Mouse (Mus musculus) cerebral cortex, adult 2 months (tissue): ENCODE data around the gene Dpt.

ENCODE experiments used
- WGBS: fragments of 180-500 bp; shearing (Covaris S2); methylation state at CpG from one replicate; pipeline ENCODE4 v1.1.7; 2018; 5-methylcytosine and 5-hydroxymethylcytosine counted together

Dpt gene

GRCm38 (mm10) chr1:164796471-164796870, at the start of gene Dpt:
Gene Dpt, plus strand, starts transcription at chr1:164796644.
- 91% methylated on average over 8 of the region's 8 CpGs for WGBS

DNA sequence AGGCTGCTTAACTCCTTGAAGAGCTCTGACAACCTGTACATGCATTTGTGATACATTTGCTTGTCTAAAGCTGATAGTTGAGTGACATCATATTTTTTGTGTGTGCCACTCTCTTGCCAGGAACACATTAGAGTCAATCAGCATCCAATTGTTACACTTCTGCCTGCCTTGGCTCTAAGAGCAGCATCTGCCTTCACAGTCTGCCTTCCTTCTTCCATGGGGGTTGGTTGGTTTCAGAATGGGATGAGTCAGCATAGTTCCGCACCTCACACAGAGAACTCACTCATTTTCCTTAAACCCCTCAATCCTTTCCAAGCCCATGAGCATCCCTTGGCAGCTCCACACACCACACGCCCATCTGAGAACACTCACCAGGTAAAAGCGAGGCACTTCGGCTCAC, 42.7 kb upstream of the Dpt start:
- WGBS, result 64% methylated on average over 4 of the region's 4 CpGs

DNA sequence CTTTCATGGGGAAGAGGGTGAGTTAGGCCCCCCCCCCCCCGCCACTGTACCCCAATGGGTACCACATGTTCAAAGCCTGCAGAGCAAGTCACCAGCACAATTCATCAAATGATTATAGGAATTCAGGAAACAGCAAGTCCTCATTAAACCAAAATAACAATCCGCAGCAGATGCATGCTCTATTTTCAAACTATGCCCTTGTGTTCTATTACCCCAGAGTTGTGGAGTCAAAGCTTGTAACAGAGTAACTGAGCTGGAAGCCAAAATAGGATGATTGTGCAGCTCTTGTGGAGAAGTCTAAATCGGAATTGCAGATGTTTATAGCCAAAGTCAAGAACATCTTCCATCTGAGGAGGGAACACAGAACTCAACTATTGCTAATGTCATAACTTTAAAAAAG, 40.8 kb upstream of the Dpt start:
- WGBS, result 82% methylated on average over 3 of the region's 3 CpGs

GRCm38 (mm10) chr1:164756951-164757350, 39.5 kb upstream of the Dpt start:
- WGBS, result 61% methylated on average over 2 of the region's 2 CpGs

DNA sequence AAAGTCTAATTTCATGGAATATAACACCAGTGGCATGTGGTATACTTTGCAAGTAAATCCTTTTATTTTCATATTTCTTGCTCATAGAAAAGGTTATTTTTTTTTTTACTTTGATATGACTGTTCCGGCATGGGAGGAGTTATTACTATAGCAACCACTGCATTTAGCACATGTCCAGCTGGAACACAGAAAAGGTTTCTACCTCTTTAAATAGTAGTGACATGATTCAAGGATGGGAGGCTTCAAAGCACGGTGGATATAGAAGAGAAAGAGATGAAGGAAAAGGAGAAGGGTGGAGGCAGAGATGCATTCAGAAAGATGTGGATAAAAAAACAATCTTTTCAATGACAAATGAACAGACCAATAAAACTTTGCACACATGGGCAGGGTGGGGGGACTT, 38.0 kb upstream of the Dpt start:
- 34% methylated on average over 2 of the region's 2 CpGs for WGBS

- 72% methylated on average over 2 of the region's 2 CpGs for WGBS
Measured at GRCm38 (mm10) chr1:164762276-164762675, 34.2 kb upstream of the Dpt start.

GRCm38 (mm10) chr1:164766646-164767045, 29.8 kb upstream of the Dpt start:
- WGBS, result 65% methylated on average over 3 of the region's 3 CpGs

DNA sequence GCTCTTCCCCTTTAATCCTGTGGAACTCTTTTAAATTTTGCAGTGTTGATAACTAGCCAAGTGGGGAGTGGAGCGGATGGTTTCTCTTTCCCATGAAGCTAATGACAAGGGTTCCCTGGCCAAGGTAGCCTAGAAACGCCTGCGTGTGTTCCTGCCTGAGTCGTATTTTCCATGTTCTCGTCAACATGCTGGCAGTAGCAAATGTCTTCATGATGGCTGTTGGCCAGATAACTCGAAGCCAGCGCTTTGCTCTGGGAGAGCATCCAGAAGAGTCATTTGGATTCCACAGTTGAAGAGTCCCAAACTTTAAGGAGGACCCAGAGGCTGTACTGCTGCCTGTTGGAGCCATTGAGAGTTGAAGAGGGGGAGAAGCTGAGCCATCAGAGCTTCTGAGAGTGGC, 25.8 kb upstream of the Dpt start:
- WGBS, result 38% methylated on average over 7 of the region's 7 CpGs

DNA sequence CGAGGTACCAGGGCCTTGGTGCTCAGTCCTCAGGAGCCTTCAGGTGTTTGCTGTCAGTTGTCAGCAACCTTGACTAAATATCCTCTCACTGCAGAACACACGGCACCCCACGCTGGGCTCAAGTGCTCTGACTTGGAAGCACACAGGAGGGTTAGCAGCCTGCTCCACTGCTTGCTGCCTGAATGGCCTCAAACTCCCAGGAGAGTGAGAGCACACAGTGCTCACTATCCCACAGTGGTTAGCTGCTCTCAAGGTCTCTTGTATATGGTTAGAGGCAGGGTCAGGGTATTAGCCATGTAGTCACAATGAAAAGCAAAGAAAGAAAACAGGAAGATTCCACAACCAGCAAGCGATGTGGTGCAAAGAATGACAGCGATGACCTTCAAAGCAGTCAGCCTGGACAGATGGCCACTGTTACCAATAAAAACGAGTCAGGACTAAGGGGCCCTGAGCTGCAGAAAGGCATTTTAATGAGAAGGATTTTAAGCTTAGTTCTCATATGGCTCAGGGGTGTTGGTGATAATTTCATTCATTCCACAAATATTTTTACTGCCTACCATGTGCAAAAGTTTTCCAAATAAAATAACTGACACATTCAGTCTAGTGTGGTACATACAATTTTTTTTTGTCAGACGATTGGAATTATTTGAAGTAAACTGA, 15.5 kb upstream of the Dpt start:
- 49% methylated on average over 7 of the region's 7 CpGs for WGBS

DNA sequence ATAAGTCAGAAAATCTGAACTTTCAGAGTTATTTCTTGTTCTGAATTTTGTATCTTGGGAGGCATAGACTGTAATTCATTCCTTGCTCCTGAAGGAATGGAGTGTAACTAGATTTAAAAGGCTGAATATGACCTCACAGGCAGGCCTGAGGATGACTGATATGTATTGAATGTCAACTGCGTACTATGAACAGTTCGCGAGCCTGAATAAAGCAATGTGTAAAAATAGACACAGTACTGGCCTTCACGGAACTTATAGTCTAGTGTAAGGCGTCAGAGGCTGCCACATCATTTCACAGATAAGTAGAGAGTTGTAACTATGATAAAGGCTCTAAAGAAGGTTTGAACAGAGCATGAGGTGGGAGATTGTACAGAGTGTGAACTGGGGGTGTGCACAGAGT, 10.3 kb upstream of the Dpt start:
- 48% methylated on average over 5 of the region's 5 CpGs for WGBS

DNA sequence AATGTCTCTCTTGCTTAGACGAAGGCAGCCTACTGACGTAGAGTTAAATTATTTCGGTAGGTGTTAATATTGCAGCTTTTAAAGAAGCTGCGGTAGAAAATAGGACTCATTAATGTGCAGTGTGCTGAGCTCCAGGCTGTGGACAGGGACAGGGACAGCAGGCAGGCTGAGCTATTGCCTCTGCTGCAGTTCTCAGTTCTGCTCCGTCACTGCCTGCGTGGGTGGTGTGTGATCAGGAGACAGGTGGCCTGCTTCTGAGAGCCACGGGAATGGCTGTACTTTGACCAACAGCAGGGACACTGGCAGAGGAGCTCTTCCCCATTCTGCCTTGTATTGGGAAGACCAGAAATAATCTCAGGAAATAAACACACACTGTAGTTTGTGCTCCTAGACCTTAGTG, 8.7 kb upstream of the Dpt start:
- 41% methylated on average over 7 of the region's 7 CpGs for WGBS

- 94% methylated on average over 7 of the region's 7 CpGs for WGBS
Measured at GRCm38 (mm10) chr1:164788292-164788691, 8.2 kb upstream of the Dpt start.

DNA sequence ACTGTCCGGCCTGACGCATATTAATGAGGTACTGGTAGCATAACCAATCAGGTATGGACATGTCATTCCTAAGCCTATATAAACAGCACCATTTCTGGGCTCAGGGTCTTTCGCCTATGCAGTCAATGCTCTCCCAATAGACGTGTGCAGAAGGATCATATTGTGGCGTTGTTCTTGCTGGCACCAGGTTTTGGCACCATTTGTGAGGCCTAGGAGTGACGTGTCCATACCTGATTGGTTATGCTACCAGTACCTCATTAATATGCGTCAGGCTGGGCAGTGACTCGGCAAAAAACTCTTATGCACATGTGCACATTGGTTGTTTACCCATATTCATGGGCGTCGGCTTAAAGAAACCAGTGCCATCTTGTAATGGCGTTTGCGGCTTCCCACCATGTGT, 6.1 kb upstream of the Dpt start:
- 96% methylated on average over 12 of the region's 12 CpGs for WGBS

GRCm38 (mm10) chr1:164793049-164793448, 3.4 kb upstream of the Dpt start:
- 77% methylated on average over 4 of the region's 4 CpGs for WGBS

- 89% methylated on average over 1 of the region's 1 CpGs for WGBS
Measured at GRCm38 (mm10) chr1:164797746-164798285, 1.4 kb downstream of the Dpt start.

GRCm38 (mm10) chr1:164798471-164798922, 2.1 kb downstream of the Dpt start:
- 55% methylated on average over 1 of the region's 1 CpGs for WGBS

- 46% methylated on average over 3 of the region's 3 CpGs for WGBS
Measured at GRCm38 (mm10) chr1:164799161-164799560, 2.7 kb downstream of the Dpt start.

DNA sequence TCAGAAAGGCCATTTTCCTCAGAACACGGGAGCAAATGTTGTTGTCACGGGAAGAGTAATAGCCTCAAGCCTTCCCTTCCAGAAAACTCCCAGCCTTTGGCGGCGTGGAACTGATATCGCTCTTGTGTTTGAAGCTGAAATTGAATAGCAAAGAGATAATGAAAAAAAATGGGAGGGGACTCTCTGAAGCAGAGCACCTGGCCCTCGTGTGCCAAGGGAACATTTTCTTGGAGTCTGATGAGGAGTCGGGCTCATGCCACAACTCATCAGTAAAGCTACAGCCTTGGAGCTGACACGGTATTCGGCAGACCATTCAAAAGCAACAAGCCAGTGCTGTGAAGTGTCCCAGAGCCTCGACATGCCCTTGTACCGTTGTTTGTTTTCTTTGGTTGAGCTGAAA, 7.8 kb downstream of the Dpt start:
- WGBS, result 87% methylated on average over 11 of the region's 11 CpGs

DNA sequence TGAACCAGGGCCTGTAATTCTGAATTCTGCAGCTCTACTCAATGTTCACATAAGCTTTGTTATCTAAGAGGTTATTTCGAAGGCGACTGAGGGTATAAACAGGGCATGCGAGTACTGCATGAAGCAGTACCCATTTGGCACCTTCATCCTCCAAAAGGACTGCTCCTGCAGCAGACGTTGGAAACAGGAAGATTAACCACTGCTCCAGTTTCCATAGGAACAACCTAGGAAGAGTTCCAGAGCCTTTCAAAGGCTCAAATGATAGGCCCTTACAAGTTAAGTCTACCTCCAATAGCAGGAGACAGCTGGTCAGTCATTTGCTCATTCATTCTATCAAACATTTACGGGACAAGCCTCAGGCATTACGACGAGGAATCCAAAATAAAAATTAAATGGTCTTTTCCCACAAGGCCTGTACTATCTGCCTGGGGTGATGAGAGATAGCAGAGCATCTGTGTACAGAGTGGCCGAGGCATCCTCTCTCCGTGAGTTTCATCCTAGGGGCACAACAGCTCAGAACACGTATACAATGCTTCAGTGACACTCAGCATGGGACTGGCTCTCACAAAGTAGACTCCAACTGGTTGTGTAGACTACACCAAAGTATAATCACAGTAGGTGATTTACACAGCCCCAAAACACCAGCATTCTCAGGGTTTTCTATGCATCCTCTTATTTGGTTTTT, 8.4 kb downstream of the Dpt start:
- 65% methylated on average over 10 of the region's 10 CpGs for WGBS

- 71% methylated on average over 2 of the region's 2 CpGs for WGBS
Measured at GRCm38 (mm10) chr1:164809371-164809770, 12.9 kb downstream of the Dpt start.

- WGBS, result 46% methylated on average over 3 of the region's 3 CpGs
Measured at GRCm38 (mm10) chr1:164811296-164811695, 14.9 kb downstream of the Dpt start.

- 28% methylated on average over 2 of the region's 2 CpGs for WGBS
Measured at GRCm38 (mm10) chr1:164814243-164814642, 17.8 kb downstream of the Dpt start.

- WGBS, result 39% methylated on average over 5 of the region's 5 CpGs
Measured at GRCm38 (mm10) chr1:164815330-164815729, 18.9 kb downstream of the Dpt start.
